ENCODE assay signal across 8 mouse cellular contexts in genomic region chr14:25472981-25473649, GRCm38 (mm10). TPM values are rescaled to one million over a fixed set of nuclear protein-coding genes. Genes with fewer than 3 reads are reported as not detected.
DNase-seq lines count a peak whose midpoint lies in the region; ATAC-seq and TF ChIP-seq lines count a peak whose summit lies in the region.

No protein-coding gene starts in this region.

- no peak overlapping the region for H3K9ac ChIP-seq in ES-E14 (ENCODE audit: insufficient read depth, low read depth, low read length, poor library complexity, severe bottlenecking)
- H3K9ac ChIP-seq in hindbrain, embryonic 14.5 days = 0 out of 2 replicates have a peak overlapping the region, but pooled peaks have one; percentile 13
- H3K9ac ChIP-seq in limb, embryonic 15.5 days = no peak overlapping the region

- peaks cover 94% of the 10 kb centered on the region for H3K79me2 ChIP-seq in myocyte (ENCODE audit: control insufficient read depth, insufficient read depth)

- H3ac ChIP-seq in myocyte (ENCODE audit: control insufficient read depth, insufficient read length) = no peak overlapping the region

- H3K27me3 ChIP-seq in embryonic facial prominence, embryonic 10.5 days (replicated peaks; ENCODE audit: low read depth, poor library complexity, severe bottlenecking) = no peaks in the 10 kb centered on the region
- no peaks in the 10 kb centered on the region for H3K27me3 ChIP-seq in hindbrain, embryonic 14.5 days (ENCODE audit: control insufficient read depth, insufficient read depth, low read length)
- no peaks in the 10 kb centered on the region for H3K27me3 ChIP-seq in limb, embryonic 15.5 days
- no peaks in the 10 kb centered on the region for H3K27me3 ChIP-seq in myocyte (ENCODE audit: control insufficient read depth, insufficient read depth, insufficient read length)

- 52% methylated on average over 6 of the region's 6 CpGs for WGBS in embryonic facial prominence, embryonic 10.5 days
- 35% methylated on average over 6 of the region's 6 CpGs for WGBS in hindbrain, embryonic 14.5 days
- WGBS in limb, embryonic 15.5 days = 34% methylated on average over 6 of the region's 6 CpGs

- peaks cover 2 to 12% of the 10 kb centered on the region in 2 experiments; a peak in 2 of 4 replicates for H3K4me1 ChIP-seq in ES-E14 (ENCODE audit: control insufficient read depth in 2 of 2, insufficient read depth in 2 of 2, low read length in 2 of 2, poor library complexity in 1 of 2)
- H3K4me1 ChIP-seq in embryonic facial prominence, embryonic 10.5 days = peaks cover 100% of the 10 kb centered on the region
- peaks cover 98% of the 10 kb centered on the region for H3K4me1 ChIP-seq in hindbrain, embryonic 14.5 days (replicated peaks; ENCODE audit: control insufficient read depth, insufficient read depth, low read length)
- H3K4me1 ChIP-seq in limb, embryonic 15.5 days = peaks cover 99% of the 10 kb centered on the region

- no peaks in the 10 kb centered on the region for H3K9me3 ChIP-seq in ES-E14 (ENCODE audit: control insufficient read depth, insufficient read depth, low read depth, low read length)
- no peaks in the 10 kb centered on the region for H3K9me3 ChIP-seq in embryonic facial prominence, embryonic 10.5 days
- H3K9me3 ChIP-seq in hindbrain, embryonic 14.5 days (ENCODE audit: control insufficient read depth, low read length) = no peaks in the 10 kb centered on the region
- H3K9me3 ChIP-seq in limb, embryonic 15.5 days = no peaks in the 10 kb centered on the region

- no peak overlapping the region for H3K4me2 ChIP-seq in hindbrain, embryonic 14.5 days (replicated peaks)
- no peak overlapping the region for H3K4me2 ChIP-seq in limb, embryonic 15.5 days
- peak overlapping the region; percentile 68 for H3K4me2 ChIP-seq in myocyte (ENCODE audit: low read depth)

- DNase-seq in ES-E14 (ENCODE audit: low read depth, low spot score) = peak; percentile 12
- no peak for DNase-seq in embryonic facial prominence, embryonic 10.5 days (ENCODE audit: low spot score)
- no peak for DNase-seq in hindbrain, embryonic 14.5 days (ENCODE audit: low spot score)
- DNase-seq in adrenal gland, adult 8-10 months = no peak
- DNase-seq in left cerebral cortex, adult 9 months (ENCODE audit: low spot score in 2 of 2) = no peak
- DNase-seq in adrenal gland, postnatal 14 days = no peak

- in situ Hi-C loops in ES-E14 (cut with MboI; ENCODE audit: low sequenced_read_pairs in 2 of 2, unreplicated experiment in 2 of 2) = no loop called here

- H3K36me3 ChIP-seq in ES-E14 (ENCODE audit: control insufficient read depth, insufficient read depth, low read length, poor library complexity, severe bottlenecking) (no peaks in the 10 kb centered on the region), myocyte (ENCODE audit: control insufficient read depth, insufficient read depth) (no peaks in the 10 kb centered on the region)
- peaks cover 15% of the 10 kb centered on the region; the same call in 1 of the 2 replicates for H3K36me3 ChIP-seq in embryonic facial prominence, embryonic 10.5 days (replicated peaks)
- H3K36me3 ChIP-seq in hindbrain, embryonic 14.5 days (replicated peaks; ENCODE audit: control insufficient read depth, insufficient read depth) = no peaks in the 10 kb centered on the region
- peaks cover 6% of the 10 kb centered on the region; the same call in 1 of the 2 replicates for H3K36me3 ChIP-seq in limb, embryonic 15.5 days

- TF ChIP-seq POLR2A in myocyte (IDR thresholded peaks at IDR 0.05; ENCODE audit: insufficient read length, low read depth) = no peak

- no peak for ATAC-seq in hindbrain, embryonic 14.5 days (ENCODE audit: low FRiP score)
- ATAC-seq in limb, embryonic 15.5 days (ENCODE audit: insufficient number of reproducible peaks, low FRiP score, low TSS enrichment, low read depth) = no peak

- H3K27ac ChIP-seq in ES-E14 (ENCODE audit: insufficient read depth, low read depth, low read length, poor library complexity, severe bottlenecking) = no peak overlapping the region
- peak overlapping the region; percentile 66 for H3K27ac ChIP-seq in embryonic facial prominence, embryonic 10.5 days (replicated peaks)
- H3K27ac ChIP-seq in hindbrain, embryonic 14.5 days = no peak overlapping the region
- H3K27ac ChIP-seq in limb, embryonic 15.5 days = peak overlapping the region; percentile 62

- H3K4me3 ChIP-seq in ES-E14 (ENCODE audit: insufficient read depth in 1 of 2, low read depth in 1 of 2, low read length in 2 of 2, poor library complexity in 1 of 2, severe bottlenecking in 1 of 2) (no peak overlapping the region), myocyte (no peak overlapping the region)
- H3K4me3 ChIP-seq in embryonic facial prominence, embryonic 10.5 days = no peak overlapping the region
- H3K4me3 ChIP-seq in hindbrain, embryonic 14.5 days (replicated peaks; ENCODE audit: low read length) = no peak overlapping the region
- no peak overlapping the region for H3K4me3 ChIP-seq in limb, embryonic 15.5 days

TF ChIP-seq in ES-E14, 5 proteins besides CTCF, POLR2A, EP300 and RAD21:
- no peak for TF ChIP-seq ZNF384 (IDR thresholded peaks at IDR 0.05; ENCODE audit: low read depth, low read length)
- TF ChIP-seq ZC3H11A (IDR thresholded peaks at IDR 0.05; ENCODE audit: borderline replicate concordance, low read depth, low read length) = no peak
- TF ChIP-seq CHD2 (IDR thresholded peaks at IDR 0.05; ENCODE audit: low read depth, low read length) = no peak
- no peak for TF ChIP-seq HCFC1 (IDR thresholded peaks at IDR 0.05; ENCODE audit: borderline replicate concordance, insufficient read depth, low read length)
- TF ChIP-seq MAFK (IDR thresholded peaks at IDR 0.05; ENCODE audit: insufficient read depth, low read depth, low read length) = no peak

TF ChIP-seq in myocyte, 11 proteins besides CTCF, POLR2A, EP300 and RAD21:
- TF ChIP-seq POLR2AphosphoS2 (IDR thresholded peaks at IDR 0.05; ENCODE audit: insufficient read length, low read depth) (no peak), E2F4 (IDR thresholded peaks at IDR 0.05; ENCODE audit: insufficient read depth) (no peak), TCF12 (IDR thresholded peaks at IDR 0.05; ENCODE audit: insufficient read depth, poor library complexity, severe bottlenecking) (peak; percentile 32), MYOD1 (IDR thresholded peaks at IDR 0.05; ENCODE audit: control insufficient read depth in 1 of 3, insufficient read length in 2 of 3, low read depth in 2 of 3) (peak; percentile 54 to 92 (median 84)), CEBPB (IDR thresholded peaks at IDR 0.05; ENCODE audit: insufficient read depth, poor library complexity, severe bottlenecking) (no peak), TCF3 (IDR thresholded peaks at IDR 0.05; ENCODE audit: insufficient read length, low read depth) (no peak), REST (IDR thresholded peaks at IDR 0.05; ENCODE audit: insufficient read depth, insufficient read length) (no peak), MYOG (IDR thresholded peaks at IDR 0.05; ENCODE audit: control insufficient read depth in 1 of 3, insufficient read depth in 1 of 3, insufficient read length in 2 of 3, low read depth in 2 of 3) (peak in 2 of 3 experiments; percentile 80 to 87), MAX (IDR thresholded peaks at IDR 0.05; ENCODE audit: low read depth) (no peak), SRF (IDR thresholded peaks at IDR 0.05; ENCODE audit: control insufficient read depth, insufficient read length, low read depth) (no peak)
TF ChIP-seq in myocyte: peak in this region for 3.

RNA-seq across cellular contexts. Expression of gene Zmiz1, which starts 14.1 kb away (rescaled TPM):
- total RNA-seq in ES-E14 (2012; rRNA removed) = 10.5 and 16.9 TPM in 2 replicates
- 42.8 and 45.6 TPM in 2 replicates for polyA plus RNA-seq in embryonic facial prominence, embryonic 10.5 days (2016; fragmentation: Nextera tagmentation; extraction: Ambion mirVana)
- polyA plus RNA-seq in hindbrain, embryonic 14.5 days (2014; fragmentation: Nextera tagmentation; extraction: Ambion mirVana) = 70.0 and 70.6 TPM in 2 replicates
- 41.9 and 50.5 TPM in 2 replicates for polyA plus RNA-seq in limb, embryonic 15.5 days (2015; fragmentation: Nextera tagmentation; extraction: Ambion mirVana)
- polyA plus RNA-seq in myocyte (2012; fragmentation: generic; extraction: Trizol) = 34.5 TPM
- total RNA-seq in adrenal gland, adult 8-10 months (2022) = 100 to 1,000 TPM in 2 of 4 experiments, 10 to 100 TPM in 2; 90.3 to 192 (median 125) TPM
- total RNA-seq in adrenal gland, postnatal 14 days (2021) = 96.4 and 96.9 TPM in 2 replicates

Comparison
In these comparisons a context has a peak if more than half of its experiments do, and no peak if none do; other contexts are left out.
1. H3K27ac ChIP-seq: peak in embryonic facial prominence, embryonic 10.5 days (single experiment) and limb, embryonic 15.5 days (single experiment); none in ES-E14 (single experiment) and hindbrain, embryonic 14.5 days (single experiment).